Mouse (Mus musculus) midbrain, embryonic 14.5 days (tissue): Measurements from ENCODE around the gene Cand1. TPM values are rescaled to one million over a fixed set of nuclear protein-coding genes. Genes with fewer than 3 reads are reported as not detected.
A peak's percentile ranks its signal among the peaks of the same experiment; 100 is the strongest.

ENCODE experiments used
- ATAC-seq: fragments of 200-750 bp; cut with Nextera tagmentation; 2 replicates; pipeline ENCODE4 v1.8.0; 2017; ENCODE audit warnings: moderate number of reproducible peaks, moderate library complexity; ENCODE audit not compliant: low FRiP score, low TSS enrichment
- DNase-seq: peaks from one replicate; pipeline ENCODE4 v3.0.0-alpha.2; 2015
- H3K27ac ChIP-seq: fragments of 300-500 bp; sonication (generic); replicated peaks from 2 replicates; pipeline ENCODE4 v1.5.1; 2014; ENCODE audit warnings: mild to moderate bottlenecking, low read depth, low read length, moderate library complexity
- H3K27me3 ChIP-seq: fragments of 300-500 bp; sonication (generic); 2 replicates; pipeline ENCODE4 v1.6.1; 2014; ENCODE audit warnings: low read length, control low read depth, mixed read lengths; ENCODE audit not compliant: control insufficient read depth, insufficient read depth
- H3K36me3 ChIP-seq: fragments of 300-500 bp; sonication (generic); 2 replicates; pipeline ENCODE4 v1.6.1; 2014; ENCODE audit warnings: low read length, control low read depth; ENCODE audit not compliant: control insufficient read depth, insufficient read depth
- H3K4me1 ChIP-seq: fragments of 300-500 bp; sonication (generic); 2 replicates; pipeline ENCODE4 v1.6.1; 2014; ENCODE audit warnings: mild to moderate bottlenecking, antibody characterized with exemption, low read length, control low read depth; ENCODE audit not compliant: control insufficient read depth, insufficient read depth
- H3K4me2 ChIP-seq: fragments of 300-500 bp; sonication (generic); 2 replicates; pipeline ENCODE4 v1.6.1; 2014; ENCODE audit warnings: mild to moderate bottlenecking, low read length, moderate library complexity
- H3K4me3 ChIP-seq: fragments of 300-500 bp; sonication (generic); replicated peaks from 2 replicates; pipeline ENCODE4 v1.5.1; 2014; ENCODE audit warnings: low read depth, low read length
- H3K9ac ChIP-seq: fragments of 300-500 bp; sonication (generic); replicated peaks from 2 replicates; pipeline ENCODE4 v1.6.1; 2014; ENCODE audit warnings: mild to moderate bottlenecking, low read length, moderate library complexity
- H3K9me3 ChIP-seq: fragments of 300-500 bp; sonication (generic); 2 replicates; pipeline ENCODE4 v1.6.1; 2016; ENCODE audit warnings: low read length, control low read depth, mixed read lengths; ENCODE audit not compliant: control insufficient read depth
- WGBS: fragments of 180-500 bp; shearing (Covaris S2); extraction: QIAGEN DNeasy Blood & Tissue Kit; methylation state at CpG from one replicate; pipeline ENCODE4 v1.1.7; 2014; 5-methylcytosine and 5-hydroxymethylcytosine counted together
- polyA plus RNA-seq: library from polyadenylated mRNA; unstranded; fragments of >200 nt; fragmentation: Nextera tagmentation; extraction: Ambion mirVana; gene quantifications from 2 replicates; pipeline ENCODE4 v1.2.1, GENCODE M21; 2014

Gene Cand1
- polyA plus RNA-seq, 1 experiment from 2014 or later = 79.8 TPM

- 13% methylated on average over 3 of the region's 3 CpGs for WGBS
- ATAC-seq = no peak
- no peaks in the 10 kb centered on the region for H3K27me3 ChIP-seq
- no peak overlapping the region for H3K27ac ChIP-seq
- H3K4me2 ChIP-seq = no peak overlapping the region
- no peak for DNase-seq
- H3K36me3 ChIP-seq = no peaks in the 10 kb centered on the region
- H3K4me3 ChIP-seq = no peak overlapping the region
- no peaks in the 10 kb centered on the region for H3K9me3 ChIP-seq
- no peak overlapping the region for H3K9ac ChIP-seq
- no peaks in the 10 kb centered on the region for H3K4me1 ChIP-seq
These were observed 72.0 kb downstream of the Cand1 start for GRCm38 (mm10) chr10:119167858-119168257.

- DNase-seq (no peak), ATAC-seq (no peak)
- Histone ChIP-seq H3K36me3 (no peaks in the 10 kb centered on the region), H3K9me3 (no peaks in the 10 kb centered on the region), H3K4me3 (no peak overlapping the region), H3K4me2 (no peak overlapping the region), H3K9ac (no peak overlapping the region), H3K27me3 (no peaks in the 10 kb centered on the region), H3K4me1 (no peaks in the 10 kb centered on the region), H3K27ac (no peak overlapping the region)
- 94% methylated on average over 10 of the region's 10 CpGs for WGBS
These were observed 74.8 kb downstream of the Cand1 start for GRCm38 (mm10) chr10:119165051-119165450.

GRCm38 (mm10) chr10:119161820-119162382, 78.0 kb downstream of the Cand1 start:
- Histone ChIP-seq H3K36me3 (no peaks in the 10 kb centered on the region), H3K27ac (no peak overlapping the region)

GRCm38 (mm10) chr10:119160161-119160560, 79.7 kb downstream of the Cand1 start:
- Histone ChIP-seq H3K27ac (no peak overlapping the region), H3K9me3 (no peaks in the 10 kb centered on the region), H3K36me3 (no peaks in the 10 kb centered on the region), H3K27me3 (no peaks in the 10 kb centered on the region), H3K9ac (no peak overlapping the region), H3K4me3 (no peak overlapping the region), H3K4me2 (no peak overlapping the region), H3K4me1 (no peaks in the 10 kb centered on the region)
- 94% methylated on average over 6 of the region's 6 CpGs for WGBS
- ATAC-seq = no peak; the same call in 1 of the 2 replicates
- DNase-seq = no peak

More at GRCm38 (mm10) chr10:119161820-119162382, 78.0 kb downstream of the Cand1 start:
- 71% methylated on average over 8 of the region's 8 CpGs for WGBS
- ATAC-seq (no peak), DNase-seq (peak; percentile 32)
- Histone ChIP-seq H3K4me1 (no peaks in the 10 kb centered on the region), H3K27me3 (no peaks in the 10 kb centered on the region), H3K9ac (no peak overlapping the region), H3K4me2 (no peak overlapping the region), H3K9me3 (no peaks in the 10 kb centered on the region), H3K4me3 (no peak overlapping the region)

- no peak overlapping the region for H3K4me2 ChIP-seq
- H3K36me3 ChIP-seq = no peaks in the 10 kb centered on the region
- DNase-seq (no peak), ATAC-seq (no peak)
- H3K4me1 ChIP-seq = no peaks in the 10 kb centered on the region
- WGBS = 76% methylated on average over 4 of the region's 4 CpGs
- no peaks in the 10 kb centered on the region for H3K27me3 ChIP-seq
- no peak overlapping the region for H3K4me3 ChIP-seq
- no peak overlapping the region for H3K27ac ChIP-seq
- no peaks in the 10 kb centered on the region for H3K9me3 ChIP-seq
- no peak overlapping the region for H3K9ac ChIP-seq
These were observed 90.6 kb downstream of the Cand1 start for GRCm38 (mm10) chr10:119149261-119149660.

Other genes with a start within 250 kb of the Cand1 start
- gene Grip1, start 213.8 kb upstream of the Cand1 start, polyA plus RNA-seq = 16.8 and 17.8 TPM in 2 replicates